Comparison of ENCODE assay signal across 22 mouse cellular contexts in the genomic region with DNA sequence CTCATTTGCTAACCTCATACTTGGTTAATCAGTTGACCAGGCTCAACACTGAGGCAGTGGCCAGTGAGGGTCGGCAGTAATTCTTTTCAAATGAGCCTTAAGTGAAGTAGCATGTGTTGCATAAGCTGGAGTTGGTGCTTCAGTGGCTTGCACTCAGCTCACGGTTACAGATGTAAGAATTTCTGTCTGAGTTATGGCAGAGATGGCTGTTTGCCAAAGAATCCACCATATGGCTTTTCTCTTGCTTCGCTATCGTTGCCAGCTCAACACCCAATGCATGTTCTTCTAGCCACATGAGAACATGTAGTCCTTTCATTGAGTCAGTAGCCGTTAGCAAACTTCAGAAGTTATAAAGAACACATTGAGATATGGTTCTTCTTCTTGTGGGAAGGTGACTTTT.
DNase-seq lines count a peak whose midpoint lies in the region; ATAC-seq and TF ChIP-seq lines count a peak whose summit lies in the region.
"Had no signal": no experiment of that assay in that cellular context is flagged by ENCODE, and none has a peak within 500 bp of the region (broad histone marks: within the 10 kb centered on the region; RNA-seq: fewer than 3 reads in every experiment).

No protein-coding gene starts in this region.

- no peaks in the 10 kb centered on the region for H3K9me3 ChIP-seq in forebrain, embryonic 14.5 days (replicated peaks; ENCODE audit: control insufficient read depth, low read length)
- no peaks in the 10 kb centered on the region for H3K9me3 ChIP-seq in forebrain, postnatal 0 days (ENCODE audit: low read length)
- H3K9me3 ChIP-seq: embryonic facial prominence, embryonic 10.5 days; forebrain, embryonic 12.5 days; heart, embryonic 15.5 days; hindbrain, embryonic 13.5 days had no signal

- peak; percentile 47 for DNase-seq in forebrain, embryonic 14.5 days (ENCODE audit: low spot score)
- DNase-seq in forebrain, postnatal 0 days, result no peak
- peak; percentile 45 for DNase-seq in 3T3-L1 (ENCODE audit: low read depth, low spot score)
- DNase-seq in brain, adult 2 months (ENCODE audit: low read depth, low spot score), result peak; percentile 69
- DNase-seq in mesoderm, embryonic 11.5 days (ENCODE audit: low read depth, low spot score), result peak; percentile 55
- no peak for DNase-seq in kidney, postnatal 25 days
- no peak for DNase-seq in heart, adult 8-10 months (ENCODE audit: low spot score)
- DNase-seq: adrenal gland, adult 8-10 months; adrenal gland, postnatal 36 days; cerebellum, adult 11-12 months; cerebellum, adult 9-11 months; gastrocnemius, postnatal 36 days; heart, adult 11 months; heart, postnatal 14 days had no signal

- 74% methylated on average over 5 of the region's 5 CpGs for WGBS in forebrain, embryonic 14.5 days
- 65% methylated on average over 5 of the region's 5 CpGs for WGBS in forebrain, postnatal 0 days

- H3K9ac ChIP-seq in forebrain, embryonic 14.5 days (ENCODE audit: low read length), result no peak overlapping the region
- H3K9ac ChIP-seq in forebrain, postnatal 0 days, result no peak overlapping the region
- H3K9ac ChIP-seq: forebrain, embryonic 12.5 days; heart, embryonic 15.5 days; hindbrain, embryonic 13.5 days had no signal

- no peaks in the 10 kb centered on the region for H3K27me3 ChIP-seq in forebrain, embryonic 14.5 days (replicated peaks; ENCODE audit: control insufficient read depth, insufficient read depth, low read length)
- no peaks in the 10 kb centered on the region for H3K27me3 ChIP-seq in forebrain, postnatal 0 days (ENCODE audit: insufficient read depth, low read length)
- H3K27me3 ChIP-seq: CH12.LX; forebrain, embryonic 12.5 days; heart, embryonic 15.5 days; hindbrain, embryonic 13.5 days had no signal

- H3K27ac ChIP-seq in forebrain, embryonic 14.5 days (ENCODE audit: low read depth, low read length), result no peak overlapping the region
- no peak overlapping the region for H3K27ac ChIP-seq in forebrain, postnatal 0 days (ENCODE audit: low read depth, low read length)
- H3K27ac ChIP-seq: embryonic facial prominence, embryonic 10.5 days; forebrain, embryonic 12.5 days; heart, embryonic 15.5 days; hindbrain, embryonic 13.5 days; hindbrain, postnatal 0 days had no signal

- no peaks in the 10 kb centered on the region for H3K36me3 ChIP-seq in forebrain, embryonic 14.5 days (ENCODE audit: control insufficient read depth, insufficient read depth, low read length)
- no peaks in the 10 kb centered on the region for H3K36me3 ChIP-seq in forebrain, postnatal 0 days (ENCODE audit: insufficient read depth)
- H3K36me3 ChIP-seq: embryonic facial prominence, embryonic 10.5 days; forebrain, embryonic 12.5 days; heart, embryonic 15.5 days; hindbrain, embryonic 13.5 days had no signal

- H3K4me1 ChIP-seq in forebrain, embryonic 14.5 days (ENCODE audit: control insufficient read depth, insufficient read depth, low read length), result peaks cover 22% of the 10 kb centered on the region
- peaks cover 19% of the 10 kb centered on the region; the same call in 1 of the 2 replicates for H3K4me1 ChIP-seq in forebrain, postnatal 0 days (ENCODE audit: insufficient read depth)

- no peak for ATAC-seq in forebrain, embryonic 14.5 days
- ATAC-seq in forebrain, postnatal 0 days, result no peak
- ATAC-seq: hindbrain, postnatal 0 days had no signal

- H3K4me3 ChIP-seq in forebrain, embryonic 14.5 days (ENCODE audit: low read depth, low read length), result no peak overlapping the region
- no peak overlapping the region for H3K4me3 ChIP-seq in forebrain, postnatal 0 days (ENCODE audit: low read depth, low read length)
- H3K4me3 ChIP-seq: embryonic facial prominence, embryonic 10.5 days; erythroblast, embryonic 14.5 days; forebrain, embryonic 12.5 days; heart, embryonic 15.5 days; hindbrain, embryonic 13.5 days had no signal

- no peak overlapping the region for H3K4me2 ChIP-seq in forebrain, embryonic 14.5 days (ENCODE audit: low read length)
- H3K4me2 ChIP-seq in forebrain, postnatal 0 days (ENCODE audit: low read depth), result no peak overlapping the region
- H3K4me2 ChIP-seq: forebrain, embryonic 12.5 days; heart, embryonic 11.5 days; heart, embryonic 15.5 days; hindbrain, embryonic 13.5 days had no signal

- no peak for TF ChIP-seq CTCF in forebrain, postnatal 0 days (IDR thresholded peaks at IDR 0.05; ENCODE audit: low read depth)

Comparison
In these comparisons a context has a peak if more than half of its experiments do, and no peak if none do; other contexts are left out.
1. DNase-seq: peak in forebrain, embryonic 14.5 days (single experiment), 3T3-L1 (single experiment), brain, adult 2 months (single experiment) and mesoderm, embryonic 11.5 days (single experiment); none in forebrain, postnatal 0 days (single experiment), kidney, postnatal 25 days (0 of 2) and heart, adult 8-10 months (single experiment).